Mouse (Mus musculus) cerebral cortex, adult 2 months (tissue): ENCODE data around the gene Slc16a13.

ENCODE experiments used
- WGBS: fragments of 180-500 bp; shearing (Covaris S2); methylation state at CpG from one replicate; pipeline ENCODE4 v1.1.7; 2018; 5-methylcytosine and 5-hydroxymethylcytosine counted together

The Slc16a13 gene

DNA sequence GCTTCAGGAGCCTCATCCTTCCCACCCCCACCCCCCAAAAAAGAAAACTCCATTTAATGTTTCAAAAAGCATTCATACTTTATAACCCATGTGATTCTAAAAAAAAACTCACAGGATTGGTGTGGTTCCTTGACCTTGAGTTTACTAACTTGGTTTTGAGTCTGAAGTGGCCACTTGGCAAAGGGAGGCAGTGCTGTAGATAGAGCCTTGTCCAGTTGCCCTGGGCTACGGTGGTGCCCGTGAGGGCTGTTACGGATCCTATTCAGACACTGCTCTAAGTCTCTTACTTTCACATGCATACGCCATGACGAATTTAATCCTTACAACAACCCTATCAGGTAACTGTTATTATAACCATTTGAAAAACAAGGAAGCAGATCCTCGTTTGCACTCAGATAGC, 8.9 kb downstream of the Slc16a13 start:
- 77% methylated on average over 6 of the region's 6 CpGs for WGBS

DNA sequence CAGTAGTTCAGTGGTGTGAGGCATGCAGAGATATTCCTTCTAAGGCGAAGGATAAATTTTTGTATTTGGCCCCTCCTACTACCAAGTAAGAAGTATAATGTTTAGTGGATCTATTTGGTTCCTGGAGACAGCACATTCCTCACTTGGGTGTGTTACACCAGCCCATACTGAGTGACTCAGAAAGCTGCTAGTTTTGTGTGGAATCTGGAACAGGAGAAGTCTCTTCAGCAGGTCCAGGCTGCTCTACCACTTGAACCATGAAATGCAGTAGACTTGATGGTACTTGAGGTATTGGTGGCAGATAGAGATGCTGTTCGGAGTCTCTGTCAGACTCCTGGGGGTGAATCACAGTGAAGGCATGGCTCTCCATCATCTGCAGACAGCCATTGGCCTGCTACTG, 10.2 kb downstream of the Slc16a13 start:
- WGBS, result 93% methylated on average over 2 of the region's 2 CpGs

DNA sequence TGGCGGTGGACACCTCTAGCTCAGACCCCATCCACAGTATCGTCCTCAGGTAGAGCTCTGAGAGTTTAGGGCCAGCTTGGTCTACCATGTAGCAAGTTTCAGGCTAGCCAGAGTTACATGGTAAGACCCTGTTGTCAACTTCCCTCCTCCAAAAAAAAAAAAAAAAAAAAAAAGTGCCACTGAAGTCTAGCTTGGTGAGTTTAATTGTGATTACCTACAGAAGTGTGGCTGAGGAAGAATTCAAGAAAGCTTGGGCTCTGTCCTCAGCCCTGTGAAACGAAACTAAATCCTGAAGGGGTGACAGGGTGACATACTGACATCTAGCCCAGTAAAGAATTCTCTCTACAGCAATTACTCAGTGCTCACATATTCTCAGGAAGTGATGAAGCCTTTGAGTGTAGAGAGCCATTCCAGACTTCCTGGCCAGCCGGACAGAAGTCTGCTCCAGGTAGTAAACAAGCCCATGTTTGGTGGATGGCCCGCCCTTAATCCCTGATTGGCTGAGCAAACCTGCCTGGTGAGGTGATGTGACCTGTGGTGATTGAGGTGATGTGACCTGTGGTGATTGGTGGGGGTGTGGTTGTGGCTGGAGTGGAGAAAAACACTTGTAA, 12.0 kb downstream of the Slc16a13 start:
- WGBS, result 86% methylated on average over 5 of the region's 5 CpGs

DNA sequence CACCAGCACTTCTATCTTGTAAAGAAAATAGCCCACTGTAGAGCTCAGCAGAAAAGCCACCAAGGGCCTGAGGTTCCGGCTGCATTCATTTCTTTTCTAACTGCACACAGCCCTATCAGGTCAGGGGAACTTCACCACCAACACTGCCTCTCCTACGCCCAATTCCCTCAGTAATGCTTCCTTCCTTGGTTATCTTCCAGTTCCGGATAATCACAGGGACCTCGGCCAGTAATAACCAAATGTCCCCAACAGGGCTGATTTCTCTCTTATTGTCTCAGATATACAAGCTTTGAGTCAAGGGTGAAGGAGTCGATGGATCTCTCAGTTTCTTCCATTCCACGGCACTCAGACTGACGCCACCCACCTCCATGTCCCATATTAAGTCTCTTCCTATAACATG, 13.6 kb downstream of the Slc16a13 start:
- 83% methylated on average over 7 of the region's 7 CpGs for WGBS

DNA sequence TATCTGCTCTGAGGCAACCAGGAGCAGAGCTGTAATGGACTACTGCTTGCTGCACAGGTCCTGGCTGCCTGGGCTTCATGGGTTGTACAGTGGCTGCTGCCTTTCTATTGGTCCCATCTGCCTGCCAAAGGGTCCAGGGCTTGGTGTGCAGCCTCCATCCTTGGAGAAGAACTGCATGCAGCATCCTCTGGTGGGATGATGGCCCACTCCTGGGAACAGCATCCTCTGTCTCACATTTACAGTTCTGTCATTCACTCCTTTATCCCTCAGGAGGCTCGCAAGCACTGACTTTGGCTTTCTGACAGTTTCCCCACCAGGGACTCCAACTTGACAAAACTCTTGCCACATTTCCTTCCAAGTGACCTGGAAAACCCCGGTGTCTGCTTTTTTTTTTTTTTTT, 14.1 kb downstream of the Slc16a13 start:
- 55% methylated on average over 2 of the region's 2 CpGs for WGBS

DNA sequence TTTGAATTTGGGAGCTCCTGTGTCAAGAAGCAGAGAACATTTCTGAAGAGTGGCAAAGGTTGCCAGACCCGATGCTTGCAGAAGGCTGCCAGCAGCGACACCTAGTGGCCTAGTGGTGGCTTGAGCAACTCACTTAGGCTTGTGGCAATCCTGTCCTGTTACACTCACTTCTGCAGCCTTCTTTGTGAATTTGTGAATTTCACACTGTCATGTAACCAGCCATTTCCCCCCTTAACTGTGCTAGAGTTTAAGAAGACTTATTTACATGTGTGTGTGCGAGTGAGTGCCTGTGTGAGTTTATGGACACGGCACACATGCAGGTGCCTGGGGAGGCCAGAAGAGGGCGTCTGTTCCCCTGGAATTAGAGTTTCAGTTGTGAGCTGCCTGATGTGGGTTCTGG, 19.2 kb downstream of the Slc16a13 start:
- WGBS, result 44% methylated on average over 5 of the region's 5 CpGs

DNA sequence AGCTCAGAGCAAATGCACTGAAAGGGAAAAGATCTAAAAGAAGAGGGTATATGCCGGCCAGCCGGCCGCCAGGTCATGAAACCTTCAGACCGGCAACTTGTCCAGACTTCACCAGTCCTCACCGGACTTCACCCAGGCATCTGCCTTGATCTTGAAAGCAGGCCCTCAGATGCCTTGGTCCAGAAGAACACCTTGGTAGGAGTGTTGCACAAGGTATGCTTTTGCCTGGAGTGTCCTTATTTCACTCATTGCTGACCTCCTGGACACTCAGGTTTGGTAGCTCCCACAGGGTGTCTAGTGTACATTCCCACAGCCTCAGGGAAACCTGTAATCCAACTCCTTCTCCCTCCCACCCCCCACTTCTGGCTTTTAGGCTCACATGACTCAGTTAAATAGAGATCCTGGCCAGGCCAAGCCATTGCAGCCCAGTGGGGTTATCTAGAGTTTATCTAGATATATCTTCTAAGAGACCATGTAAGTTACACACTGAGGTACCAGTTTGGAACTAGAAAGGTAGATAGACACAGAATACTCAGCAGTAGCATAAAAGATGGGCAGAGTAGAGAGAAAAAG, 20.7 kb downstream of the Slc16a13 start:
- 93% methylated on average over 5 of the region's 5 CpGs for WGBS

DNA sequence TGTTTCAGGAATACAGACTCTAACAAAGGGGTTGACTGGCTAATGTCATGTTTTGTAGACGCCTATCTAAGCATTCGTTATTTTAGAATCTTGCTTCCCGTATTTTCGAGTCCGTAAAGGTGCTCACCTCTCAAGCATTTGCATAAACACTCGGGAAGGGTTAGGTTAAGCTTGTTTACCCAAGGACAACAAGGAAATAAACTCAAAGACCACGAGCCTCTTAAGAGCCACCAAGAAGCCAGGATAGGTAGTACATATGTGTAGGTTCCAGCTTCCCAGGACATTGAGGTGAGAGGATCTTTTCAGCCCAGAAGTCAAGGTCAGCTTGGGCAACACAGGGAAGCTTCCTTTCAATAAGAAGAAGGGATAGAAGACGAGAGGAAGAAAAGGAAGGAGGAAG, 21.8 kb downstream of the Slc16a13 start:
- WGBS, result 86% methylated on average over 8 of the region's 8 CpGs

DNA sequence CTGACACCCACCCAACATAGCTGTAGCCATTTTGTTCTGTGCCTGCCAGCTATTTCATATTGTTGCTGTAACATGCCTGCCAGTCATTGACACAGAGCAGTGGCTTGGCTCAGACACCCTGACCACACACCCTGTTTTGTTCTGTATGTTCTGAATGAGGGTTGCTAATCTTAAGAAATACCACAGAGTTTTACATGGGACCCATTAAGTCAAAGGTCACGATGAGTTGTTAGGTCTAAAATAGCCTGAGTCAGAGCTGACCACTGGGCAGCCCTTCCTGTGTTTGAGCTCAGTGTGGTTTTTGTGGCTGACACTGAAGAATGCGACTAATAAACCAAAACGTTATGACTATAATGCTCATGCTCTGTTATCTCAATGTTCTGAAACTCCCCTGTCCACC, 22.5 kb downstream of the Slc16a13 start:
- 92% methylated on average over 3 of the region's 3 CpGs for WGBS

DNA sequence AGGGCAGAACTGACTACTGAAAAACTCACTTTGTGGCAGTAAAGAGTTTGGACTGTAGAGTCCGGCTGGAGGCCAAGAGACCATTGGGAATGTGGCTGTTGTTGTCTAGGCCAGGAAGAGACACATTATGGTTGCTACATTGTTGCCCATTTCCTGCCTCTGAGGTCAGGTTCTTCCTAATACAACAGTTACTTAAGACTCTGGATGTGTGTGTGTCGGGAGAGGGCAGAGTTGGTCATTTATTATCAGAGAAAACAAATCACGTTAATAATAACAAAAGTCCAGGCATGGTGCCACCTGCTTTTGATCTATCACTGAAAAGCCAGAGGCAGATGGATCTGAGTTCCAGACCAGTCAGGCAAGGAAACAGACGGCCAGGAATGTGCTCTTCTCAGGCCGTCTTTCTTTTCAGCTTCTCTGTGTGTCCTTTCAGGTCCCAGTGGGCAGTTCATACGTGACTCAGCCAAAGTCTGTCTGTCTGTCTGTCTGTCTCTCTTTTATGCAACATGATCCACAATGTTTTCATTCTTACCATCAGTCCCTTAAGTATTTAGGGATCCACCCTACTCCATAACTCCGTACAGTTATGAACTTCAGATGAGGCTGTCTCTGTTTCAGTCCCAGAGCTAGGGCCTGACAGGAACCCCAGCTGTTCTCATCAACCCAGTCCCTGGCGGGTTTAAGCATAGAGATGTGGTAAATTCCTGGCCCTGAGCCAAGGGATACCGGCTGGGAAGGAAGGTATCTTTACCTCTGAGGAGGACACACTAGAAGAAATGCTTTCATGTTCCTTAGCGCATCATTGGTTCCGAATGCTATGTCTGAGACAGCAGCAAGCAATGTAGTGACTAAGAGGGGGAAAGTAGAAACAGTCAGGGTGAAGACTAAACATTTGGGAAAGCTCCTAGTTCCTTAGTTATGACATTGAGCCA, 27.2 kb downstream of the Slc16a13 start:
- WGBS, result 69% methylated on average over 11 of the region's 11 CpGs

DNA sequence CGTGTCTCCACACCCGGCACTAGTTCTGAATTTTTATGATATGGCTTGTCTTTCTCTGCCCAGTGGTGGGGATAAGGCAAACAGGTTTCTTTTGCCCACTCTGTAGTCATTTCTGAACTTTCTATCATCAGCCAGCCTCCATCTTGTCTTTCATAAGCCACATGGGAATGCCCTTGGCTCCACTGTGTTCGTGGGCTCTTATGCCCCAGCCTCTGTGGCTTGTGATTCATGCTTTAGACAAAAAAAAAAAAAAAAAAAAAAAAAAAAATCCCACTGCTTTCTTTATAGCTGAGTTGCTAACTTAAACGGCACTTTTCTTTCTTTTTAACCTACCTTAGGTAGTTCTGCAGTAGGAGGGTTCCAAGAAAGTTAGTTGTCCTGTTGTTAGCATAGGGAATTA, 28.7 kb downstream of the Slc16a13 start:
- 80% methylated on average over 4 of the region's 4 CpGs for WGBS

DNA sequence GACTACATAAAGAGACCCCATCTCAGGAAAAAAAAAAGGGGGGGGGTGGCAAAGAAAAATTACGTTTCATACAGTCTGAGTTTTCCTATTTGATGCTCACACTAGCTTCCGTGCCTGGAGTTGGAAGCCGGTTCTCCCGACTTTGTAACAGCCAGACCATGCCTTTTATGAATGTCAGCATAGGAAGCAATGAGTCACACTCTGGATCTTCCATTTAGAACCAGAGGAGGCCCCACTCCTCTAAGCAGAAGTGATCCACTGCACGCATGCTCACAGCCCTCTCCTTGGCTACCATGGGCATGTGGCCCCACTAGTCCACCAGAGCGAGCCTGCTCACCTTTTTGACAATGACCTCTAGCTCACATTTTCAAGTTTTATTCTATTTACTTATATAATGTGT, 29.7 kb downstream of the Slc16a13 start:
- WGBS, result 82% methylated on average over 6 of the region's 6 CpGs

DNA sequence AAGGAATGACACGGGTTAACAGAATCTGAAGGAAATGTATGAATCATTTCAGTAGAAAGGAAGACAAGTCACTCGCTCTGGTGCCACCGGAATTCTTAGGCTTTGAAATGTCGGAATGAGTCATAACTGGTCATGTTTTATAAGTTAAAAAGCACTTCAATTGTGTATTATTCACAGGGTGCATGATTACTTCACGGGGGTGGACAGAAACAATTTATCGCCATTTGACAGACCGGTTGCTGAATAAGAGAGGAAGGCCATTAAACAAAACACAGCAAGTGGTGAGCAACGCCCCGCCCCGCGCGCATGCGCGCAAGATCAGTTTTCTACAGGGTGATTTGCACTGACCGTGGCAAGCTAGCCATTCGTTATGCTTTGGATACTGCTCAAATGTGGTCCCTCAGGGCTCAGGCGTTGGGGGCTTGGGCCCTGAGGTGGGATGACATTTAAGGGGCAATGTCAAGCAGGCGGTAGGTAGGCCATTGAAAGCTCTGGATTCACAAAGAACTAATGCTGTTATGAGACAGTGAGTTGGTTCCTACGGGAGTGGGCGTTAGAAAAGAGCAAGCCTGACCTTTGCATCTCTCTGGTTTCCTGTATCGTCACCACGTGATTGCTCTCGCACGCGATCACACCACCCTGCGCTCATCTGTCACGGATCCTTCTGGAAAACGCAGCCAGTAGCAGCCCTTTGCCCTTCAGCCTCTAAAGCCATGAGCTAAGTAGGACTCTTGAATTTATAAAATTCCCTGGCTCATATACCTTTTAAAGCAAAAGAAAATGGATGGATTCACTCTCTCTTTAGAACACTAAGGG, 31.3 kb downstream of the Slc16a13 start:
- WGBS, result 88% methylated on average over 28 of the region's 28 CpGs

DNA sequence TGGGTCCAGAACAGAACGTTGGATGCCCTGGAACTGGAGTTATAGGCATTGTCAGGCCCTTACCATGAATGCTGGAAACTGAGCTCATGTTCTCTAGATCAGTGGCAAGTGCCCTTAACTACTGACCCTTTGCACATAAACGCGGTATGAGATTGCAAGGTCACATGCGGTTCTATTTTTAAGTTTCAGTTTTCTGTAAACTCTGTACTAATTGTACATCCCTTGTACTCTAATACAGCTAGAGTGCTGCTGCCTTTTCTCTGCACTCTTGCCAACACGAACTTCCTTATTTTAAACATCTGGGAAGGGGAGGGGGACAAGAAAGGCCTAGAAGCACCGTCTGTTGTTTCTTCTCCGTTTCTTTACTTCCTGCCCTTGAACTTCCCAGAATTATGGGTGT, 35.7 kb downstream of the Slc16a13 start:
- WGBS, result 74% methylated on average over 7 of the region's 7 CpGs

DNA sequence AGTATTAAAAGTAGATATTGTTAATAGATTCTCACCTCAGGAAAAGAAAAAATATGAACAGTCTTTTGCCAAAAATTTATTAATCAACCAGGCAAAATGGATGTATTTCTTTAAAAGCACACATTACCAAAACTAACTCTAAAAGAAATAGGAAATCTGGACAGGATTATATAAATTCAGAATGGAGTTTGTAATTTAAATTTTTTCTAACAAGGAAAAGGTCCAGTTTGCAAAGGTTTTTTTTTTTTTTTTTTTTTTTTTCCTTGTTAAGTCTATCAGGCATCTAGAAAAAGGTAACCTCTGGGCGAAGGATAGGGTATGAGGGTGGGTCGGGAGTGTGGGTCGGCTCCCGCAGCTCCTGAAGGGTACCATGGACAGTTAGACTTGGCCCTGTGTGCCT, 40.4 kb downstream of the Slc16a13 start:
- WGBS, result 88% methylated on average over 4 of the region's 4 CpGs

DNA sequence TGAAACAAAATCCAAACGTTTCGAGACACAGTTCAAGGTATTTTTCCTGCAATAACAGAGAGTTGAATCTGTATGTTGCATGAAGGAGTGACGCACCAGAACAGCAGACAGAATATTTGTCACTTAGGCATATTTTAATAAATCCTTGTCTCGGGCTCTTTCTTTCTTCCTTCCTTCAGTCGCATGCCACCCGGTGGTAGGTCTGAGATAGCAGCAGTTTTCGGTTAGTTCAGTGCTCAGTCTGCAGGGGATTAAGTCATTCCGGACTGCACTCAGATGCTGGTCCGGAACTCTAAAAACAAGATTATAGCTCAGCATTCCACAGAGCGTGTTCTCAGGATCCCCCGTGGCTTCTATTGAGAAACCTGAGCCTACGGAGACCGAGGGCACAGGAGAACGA, 41.5 kb downstream of the Slc16a13 start:
- WGBS, result 21% methylated on average over 14 of the region's 14 CpGs

DNA sequence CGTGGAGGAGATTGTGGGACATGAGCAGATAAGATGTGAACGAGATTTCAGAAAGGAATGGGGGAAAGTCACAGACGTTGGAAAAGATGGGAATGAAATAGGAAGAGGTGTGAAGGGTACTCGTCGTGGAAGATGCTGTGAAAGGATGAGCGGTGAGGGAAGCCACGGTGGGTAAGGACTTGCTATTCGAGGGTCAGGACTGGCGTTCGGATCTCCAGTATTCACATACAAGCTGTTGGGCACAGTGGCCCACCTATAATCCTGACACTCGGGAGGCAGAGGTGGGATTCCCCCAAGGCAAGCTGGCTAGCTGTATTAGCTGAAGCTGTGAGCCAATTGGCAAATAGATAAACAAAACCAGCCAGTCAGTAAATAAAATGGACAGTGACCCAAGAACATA, 42.1 kb downstream of the Slc16a13 start:
- WGBS, result 76% methylated on average over 11 of the region's 11 CpGs

DNA sequence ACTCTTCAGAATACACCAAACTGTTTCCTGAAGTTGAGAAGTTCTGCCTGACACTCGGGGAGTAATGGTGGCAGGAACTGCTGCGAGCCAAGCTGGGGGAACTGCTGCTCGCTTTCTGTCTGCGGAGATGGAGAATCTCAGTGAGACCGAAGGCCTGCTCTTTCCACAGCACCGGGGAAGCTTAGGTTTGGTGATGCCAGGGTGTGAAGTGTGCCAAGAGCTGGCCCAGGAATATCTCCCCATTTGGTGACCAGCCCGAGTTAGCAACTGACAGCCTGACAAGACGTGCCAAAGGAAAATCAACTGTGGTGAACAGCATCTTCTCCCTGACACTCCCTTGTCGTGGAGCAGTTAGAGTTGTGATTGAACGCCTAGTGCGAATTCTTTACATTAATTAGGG, 42.6 kb downstream of the Slc16a13 start:
- 85% methylated on average over 11 of the region's 11 CpGs for WGBS

DNA sequence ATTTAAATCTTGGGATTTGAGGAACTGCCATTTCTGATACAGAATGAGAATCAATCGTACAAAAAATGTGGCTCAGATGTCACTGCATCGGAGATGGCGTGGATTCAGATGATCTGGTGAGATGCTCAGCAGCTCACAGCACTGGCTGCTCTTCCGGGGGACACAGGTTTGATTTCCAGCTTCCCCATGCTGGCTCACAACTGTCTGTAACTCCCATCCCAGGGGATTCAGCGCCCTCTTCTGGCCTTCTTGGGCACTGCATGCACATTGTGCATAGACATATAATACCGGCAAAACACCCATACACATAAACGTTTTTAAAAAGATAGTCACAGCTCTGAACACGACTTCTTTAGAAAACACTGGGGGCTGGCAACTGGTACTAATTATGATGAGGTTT, 43.2 kb downstream of the Slc16a13 start:
- WGBS, result 72% methylated on average over 8 of the region's 8 CpGs

DNA sequence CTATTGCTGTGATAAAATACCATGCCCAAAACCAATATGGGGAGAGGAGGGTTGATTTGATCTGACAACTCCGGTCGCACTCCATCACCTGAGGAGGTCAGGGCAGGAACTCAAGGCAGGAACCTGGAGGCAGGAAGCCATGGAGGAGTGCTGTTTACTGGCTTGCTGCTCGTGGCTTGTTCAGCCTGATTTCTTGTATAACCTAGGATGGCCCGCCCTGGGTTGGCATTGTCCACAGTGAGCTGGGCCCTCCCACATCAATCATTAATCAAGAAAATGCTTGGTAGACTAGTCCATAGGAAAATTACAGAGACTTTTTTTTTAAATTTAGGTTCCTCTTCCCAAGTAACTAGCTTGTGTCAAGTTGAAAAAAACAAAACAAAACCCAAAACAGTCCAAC, 46.4 kb downstream of the Slc16a13 start:
- WGBS, result 87% methylated on average over 4 of the region's 4 CpGs

DNA sequence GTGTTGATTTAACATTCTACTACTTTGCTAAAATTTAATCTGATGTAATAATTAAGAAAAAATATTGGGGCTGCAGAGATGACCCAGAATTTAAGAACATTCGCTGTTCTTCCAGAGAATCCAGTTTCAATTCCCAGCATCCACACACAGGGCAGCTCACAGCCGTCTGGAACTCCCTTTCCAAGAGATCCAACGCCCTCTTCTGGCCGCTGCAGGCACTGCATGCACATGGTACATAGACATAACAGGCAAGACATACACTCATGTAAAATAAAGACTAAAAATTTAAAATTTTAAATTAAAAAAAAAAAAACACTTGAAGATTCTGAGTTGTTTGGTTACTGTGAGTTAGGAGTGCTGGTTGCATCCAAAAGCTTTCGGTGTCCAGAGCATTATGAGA, 48.6 kb downstream of the Slc16a13 start:
- 61% methylated on average over 5 of the region's 5 CpGs for WGBS

DNA sequence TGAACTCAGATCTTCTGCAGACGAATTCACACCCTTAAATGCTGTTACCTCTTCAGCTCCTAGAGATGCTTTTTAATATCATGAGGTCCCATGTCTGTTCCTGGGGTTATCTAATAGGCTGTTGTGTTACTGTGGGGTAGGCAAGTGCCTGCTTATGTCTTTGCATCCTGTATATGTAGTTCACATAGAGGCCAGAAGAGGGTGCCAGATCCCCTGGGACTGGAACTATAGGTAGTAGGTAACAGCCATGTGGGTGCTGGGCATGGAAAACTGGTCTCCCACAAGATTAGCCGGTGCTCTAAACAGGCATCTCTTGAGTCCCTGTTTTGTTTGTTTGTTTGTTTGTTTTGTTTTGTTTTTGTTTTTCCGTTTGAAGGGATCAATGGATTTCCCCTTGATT, 49.0 kb downstream of the Slc16a13 start:
- 51% methylated on average over 3 of the region's 3 CpGs for WGBS
